ENCODE assay signal across 12 mouse cellular contexts in the genomic region with DNA sequence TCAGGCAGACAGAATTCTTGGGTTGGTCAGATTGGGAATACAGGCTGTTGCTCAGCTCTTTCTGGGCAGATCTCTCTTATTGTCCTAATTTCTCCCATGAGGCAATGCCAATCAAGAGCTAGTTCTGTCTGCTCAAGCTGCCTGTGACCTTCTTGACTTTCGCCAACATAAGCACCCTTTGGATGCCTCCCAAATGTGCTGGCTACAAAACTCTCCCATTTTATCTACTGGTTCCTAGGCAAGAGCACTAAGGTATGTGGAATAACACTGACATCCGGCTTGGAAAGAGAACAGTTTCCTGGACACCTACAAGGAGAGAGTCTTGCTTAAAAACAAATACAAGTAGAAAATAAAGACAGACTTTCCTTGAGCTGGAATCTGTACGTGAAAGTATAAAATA.
DNase-seq lines count a peak whose midpoint lies in the region; ATAC-seq lines count a peak whose summit lies in the region.
"Had no signal": no experiment of that assay in that cellular context is flagged by ENCODE, and none has a peak within 500 bp of the region (broad histone marks: within the 10 kb centered on the region; RNA-seq: fewer than 3 reads in every experiment).

No protein-coding gene starts in this region.

- H3K4me2 ChIP-seq in hindbrain, embryonic 13.5 days: no peak overlapping the region
- H3K4me2 ChIP-seq in hindbrain, embryonic 16.5 days (ENCODE audit: low read length): no peak overlapping the region
- H3K4me2 ChIP-seq: liver, embryonic 13.5 days had no signal

- DNase-seq in heart, embryonic 10.5 days (ENCODE audit: low spot score): no peak
- DNase-seq in heart, postnatal 4 days: peak; percentile 60
- peak; percentile 81 for DNase-seq in lung, postnatal 36 days
- DNase-seq in cerebellum, adult 11-12 months: no peak
- DNase-seq in kidney, adult 8-10 months: no peak
- no peak for DNase-seq in right cerebral cortex, postnatal 25 days
- DNase-seq: liver, embryonic 13.5 days; right cerebral cortex, postnatal 14 days had no signal

- no peak for ATAC-seq in hindbrain, embryonic 13.5 days (ENCODE audit: low FRiP score)
- no peak for ATAC-seq in hindbrain, embryonic 16.5 days

- H3K36me3 ChIP-seq in hindbrain, embryonic 13.5 days: no peaks in the 10 kb centered on the region
- no peaks in the 10 kb centered on the region for H3K36me3 ChIP-seq in hindbrain, embryonic 16.5 days (ENCODE audit: control insufficient read depth, insufficient read depth, low read length)
- no peaks in the 10 kb centered on the region for H3K36me3 ChIP-seq in heart, embryonic 10.5 days
- H3K36me3 ChIP-seq: G1E; liver, embryonic 13.5 days; midbrain, embryonic 10.5 days had no signal

- H3K9me3 ChIP-seq in hindbrain, embryonic 13.5 days: no peaks in the 10 kb centered on the region
- no peaks in the 10 kb centered on the region for H3K9me3 ChIP-seq in hindbrain, embryonic 16.5 days (ENCODE audit: control insufficient read depth, low read length)
- no peaks in the 10 kb centered on the region for H3K9me3 ChIP-seq in heart, embryonic 10.5 days
- H3K9me3 ChIP-seq: liver, embryonic 13.5 days; midbrain, embryonic 10.5 days had no signal

- no peak overlapping the region for H3K4me3 ChIP-seq in hindbrain, embryonic 13.5 days
- H3K4me3 ChIP-seq in hindbrain, embryonic 16.5 days (ENCODE audit: low read length): no peak overlapping the region
- no peak overlapping the region for H3K4me3 ChIP-seq in heart, embryonic 10.5 days
- H3K4me3 ChIP-seq: liver, embryonic 13.5 days; midbrain, embryonic 10.5 days had no signal

- H3K4me1 ChIP-seq in hindbrain, embryonic 13.5 days (replicated peaks): no peaks in the 10 kb centered on the region; the same call in 1 of the 2 replicates
- no peaks in the 10 kb centered on the region for H3K4me1 ChIP-seq in hindbrain, embryonic 16.5 days (ENCODE audit: control insufficient read depth, insufficient read depth, low read depth, low read length)
- H3K4me1 ChIP-seq in heart, embryonic 10.5 days: peaks cover 51% of the 10 kb centered on the region

- H3K27ac ChIP-seq in hindbrain, embryonic 13.5 days: peak overlapping the region; percentile 8; the same call in 1 of the 2 replicates
- H3K27ac ChIP-seq in hindbrain, embryonic 16.5 days (ENCODE audit: low read depth, low read length): no peak overlapping the region
- H3K27ac ChIP-seq in heart, embryonic 10.5 days: peak overlapping the region; percentile 25; the same call in 1 of the 2 replicates
- H3K27ac ChIP-seq: liver, embryonic 13.5 days; midbrain, embryonic 10.5 days had no signal

- WGBS in hindbrain, embryonic 13.5 days: 65% methylated on average over 3 of the region's 3 CpGs
- WGBS in hindbrain, embryonic 16.5 days: 48% methylated on average over 3 of the region's 3 CpGs
- WGBS in heart, embryonic 10.5 days: 48% methylated on average over 3 of the region's 3 CpGs

- no peaks in the 10 kb centered on the region for H3K27me3 ChIP-seq in hindbrain, embryonic 13.5 days
- H3K27me3 ChIP-seq in hindbrain, embryonic 16.5 days (replicated peaks; ENCODE audit: control insufficient read depth, insufficient read depth, low read length): no peaks in the 10 kb centered on the region
- H3K27me3 ChIP-seq in heart, embryonic 10.5 days (ENCODE audit: insufficient read depth, poor library complexity, severe bottlenecking): no peaks in the 10 kb centered on the region
- H3K27me3 ChIP-seq: liver, embryonic 13.5 days had no signal

- no peak overlapping the region for H3K9ac ChIP-seq in hindbrain, embryonic 13.5 days
- no peak overlapping the region for H3K9ac ChIP-seq in hindbrain, embryonic 16.5 days (ENCODE audit: low read depth, low read length)
- H3K9ac ChIP-seq: liver, embryonic 13.5 days had no signal

Comparison
In these comparisons a context has a peak if more than half of its experiments do, and no peak if none do; other contexts are left out.
1. DNase-seq: peak in heart, postnatal 4 days (single experiment) and lung, postnatal 36 days (single experiment); none in heart, embryonic 10.5 days (single experiment), cerebellum, adult 11-12 months (single experiment), kidney, adult 8-10 months (0 of 2) and right cerebral cortex, postnatal 25 days (single experiment).